Mouse (Mus musculus): ENCODE results near the gene Slc41a3. TPM values are rescaled to one million over a fixed set of nuclear protein-coding genes. Genes with fewer than 3 reads are reported as not detected.

Slc41a3 gene
- total and polyA plus RNA-seq, 2 experiments from 2014 or later = 23.4 to 35.0 TPM

- H3K9me3 ChIP-seq (replicated peaks; ENCODE audit: control insufficient read depth, low read length) = no peaks in the 10 kb centered on the region
- H3K27me3 ChIP-seq (ENCODE audit: control insufficient read depth, insufficient read depth, low read length) = no peaks in the 10 kb centered on the region
- TF ChIP-seq CTCF (IDR thresholded peaks at IDR 0.05; ENCODE audit: low read depth) (no peak), EP300 (IDR thresholded peaks at IDR 0.05; ENCODE audit: low read depth) (no peak)
- DNase-seq (ENCODE audit: low spot score) = no peak
- no peaks in the 10 kb centered on the region for H3K4me1 ChIP-seq (ENCODE audit: control insufficient read depth, insufficient read depth)
- ATAC-seq (ENCODE audit: insufficient read depth, low read depth) = no peak
- H3K36me3 ChIP-seq (replicated peaks; ENCODE audit: control insufficient read depth, insufficient read depth, low read length) = no peaks in the 10 kb centered on the region
- no peak overlapping the region for H3K27ac ChIP-seq (ENCODE audit: low read depth)
- 54% methylated on average over 5 of the region's 5 CpGs for WGBS
- no peak overlapping the region for H3K4me2 ChIP-seq (ENCODE audit: low read depth, low read length)
- H3K4me3 ChIP-seq (ENCODE audit: low read depth, low read length) = no peak overlapping the region
- no peak overlapping the region for H3K9ac ChIP-seq (replicated peaks; ENCODE audit: low read depth, low read length)
Observed at GRCm38 (mm10) chr6:90588113-90588512, 16.4 kb upstream of the Slc41a3 start.

DNA sequence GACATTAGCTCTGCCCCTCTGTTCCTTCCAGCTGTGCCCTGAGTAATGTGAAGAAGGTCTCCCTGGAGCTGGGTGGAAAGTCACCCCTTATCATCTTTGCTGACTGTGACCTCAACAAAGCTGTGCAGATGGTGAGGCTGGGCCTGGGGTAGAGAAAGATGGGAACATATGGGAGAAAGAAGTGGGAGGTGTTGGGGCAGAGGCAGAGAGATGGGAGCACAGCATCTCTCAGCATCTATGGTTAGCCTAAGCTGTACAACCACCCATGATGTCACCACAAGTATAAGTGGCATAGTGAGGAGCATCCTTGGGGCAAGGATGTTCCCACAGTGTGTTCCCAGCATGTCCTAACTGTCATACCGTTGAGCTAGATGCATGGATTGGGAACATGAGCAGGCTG lies 13.8 kb upstream of the Slc41a3 start:
- no peak overlapping the region for H3K27ac ChIP-seq (ENCODE audit: low read depth)
- H3K4me3 ChIP-seq (ENCODE audit: low read depth, low read length) = no peak overlapping the region
- H3K9ac ChIP-seq (replicated peaks; ENCODE audit: low read depth, low read length) = no peak overlapping the region
- no peak for ATAC-seq (ENCODE audit: insufficient read depth, low read depth)
- 74% methylated on average over 1 of the region's 1 CpGs for WGBS
- H3K4me2 ChIP-seq (ENCODE audit: low read depth, low read length) = no peak overlapping the region
- 0 out of 2 replicates have a peak, but pooled peaks cover 5% of the 10 kb centered on the region for H3K9me3 ChIP-seq (replicated peaks; ENCODE audit: control insufficient read depth, low read length)
- no peaks in the 10 kb centered on the region for H3K36me3 ChIP-seq (replicated peaks; ENCODE audit: control insufficient read depth, insufficient read depth, low read length)
- no peak for TF ChIP-seq EP300 (IDR thresholded peaks at IDR 0.05; ENCODE audit: low read depth)
- no peak for TF ChIP-seq CTCF (IDR thresholded peaks at IDR 0.05; ENCODE audit: low read depth)
- no peak for DNase-seq (ENCODE audit: low spot score)
- H3K4me1 ChIP-seq (ENCODE audit: control insufficient read depth, insufficient read depth) = no peaks in the 10 kb centered on the region
- H3K27me3 ChIP-seq (ENCODE audit: control insufficient read depth, insufficient read depth, low read length) = no peaks in the 10 kb centered on the region

DNA sequence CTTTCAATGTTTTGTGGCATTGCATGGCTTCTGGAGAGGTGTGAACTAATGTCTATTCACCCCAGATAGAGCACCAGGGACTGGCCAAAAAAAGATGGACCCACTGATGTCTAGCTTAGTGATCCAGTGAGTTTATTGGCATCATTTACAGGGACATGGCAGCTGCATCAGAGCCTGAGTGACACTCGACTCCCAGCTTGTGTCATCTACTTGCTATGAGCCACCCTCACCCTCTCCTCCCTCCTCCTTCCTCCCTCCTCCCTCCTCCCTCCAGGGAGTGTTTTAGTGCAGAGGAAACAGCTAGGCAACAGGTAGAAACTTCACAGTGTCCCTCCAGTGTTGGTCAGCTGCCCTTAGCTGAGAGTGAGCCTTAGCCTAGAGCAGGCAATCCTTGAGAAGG lies 9.6 kb upstream of the Slc41a3 start:
- Histone ChIP-seq H3K4me2 (ENCODE audit: low read depth, low read length) (no peak overlapping the region), H3K9me3 (replicated peaks; ENCODE audit: control insufficient read depth, low read length) (0 out of 2 replicates have a peak, but pooled peaks cover 7% of the 10 kb centered on the region), H3K9ac (replicated peaks; ENCODE audit: low read depth, low read length) (no peak overlapping the region), H3K36me3 (replicated peaks; ENCODE audit: control insufficient read depth, insufficient read depth, low read length) (no peaks in the 10 kb centered on the region), H3K27me3 (ENCODE audit: control insufficient read depth, insufficient read depth, low read length) (no peaks in the 10 kb centered on the region), H3K4me3 (ENCODE audit: low read depth, low read length) (no peak overlapping the region), H3K27ac (ENCODE audit: low read depth) (no peak overlapping the region), H3K4me1 (ENCODE audit: control insufficient read depth, insufficient read depth) (no peaks in the 10 kb centered on the region)
- WGBS = 82% methylated on average over 1 of the region's 1 CpGs
- no peak for DNase-seq (ENCODE audit: low spot score)
- no peak for TF ChIP-seq EP300 (IDR thresholded peaks at IDR 0.05; ENCODE audit: low read depth)
- TF ChIP-seq CTCF (IDR thresholded peaks at IDR 0.05; ENCODE audit: low read depth) = no peak
- ATAC-seq (ENCODE audit: insufficient read depth, low read depth) = no peak

DNA sequence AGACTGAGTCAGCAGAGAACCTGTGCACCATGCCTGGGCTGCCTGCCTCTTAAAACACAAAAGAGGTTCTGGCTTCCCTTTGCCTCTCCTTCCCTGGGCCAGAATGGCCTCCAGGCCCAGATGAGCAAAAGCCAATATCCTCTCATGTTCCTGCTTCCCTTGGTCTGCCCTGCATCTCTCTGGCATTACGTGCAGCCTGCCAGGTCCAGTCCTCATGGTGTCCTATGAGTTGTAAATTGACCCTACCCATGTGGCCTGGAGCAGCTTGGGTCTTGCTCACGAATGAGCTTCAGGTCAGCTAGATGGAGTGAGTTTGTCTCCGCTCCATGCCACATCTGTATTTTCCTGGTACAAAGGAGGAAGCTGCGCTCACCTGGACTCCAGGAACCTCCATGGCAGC lies 7.5 kb upstream of the Slc41a3 start:
- TF ChIP-seq EP300 (IDR thresholded peaks at IDR 0.05; ENCODE audit: low read depth) = no peak
- no peak for TF ChIP-seq CTCF (IDR thresholded peaks at IDR 0.05; ENCODE audit: low read depth)
- peaks cover 16% of the 10 kb centered on the region for H3K4me1 ChIP-seq (ENCODE audit: control insufficient read depth, insufficient read depth)
- 90% methylated on average over 4 of the region's 4 CpGs for WGBS

GRCm38 (mm10) chr6:90597592-90597991 lies 6.9 kb upstream of the Slc41a3 start:
- Histone ChIP-seq H3K9me3 (replicated peaks; ENCODE audit: control insufficient read depth, low read length) (0 out of 2 replicates have a peak, but pooled peaks cover 7% of the 10 kb centered on the region), H3K4me2 (ENCODE audit: low read depth, low read length) (no peak overlapping the region), H3K4me3 (ENCODE audit: low read depth, low read length) (no peak overlapping the region), H3K9ac (replicated peaks; ENCODE audit: low read depth, low read length) (no peak overlapping the region), H3K27me3 (ENCODE audit: control insufficient read depth, insufficient read depth, low read length) (no peaks in the 10 kb centered on the region), H3K36me3 (replicated peaks; ENCODE audit: control insufficient read depth, insufficient read depth, low read length) (no peaks in the 10 kb centered on the region), H3K27ac (ENCODE audit: low read depth) (no peak overlapping the region), H3K4me1 (ENCODE audit: control insufficient read depth, insufficient read depth) (peaks cover 17% of the 10 kb centered on the region)
- no peak for TF ChIP-seq EP300 (IDR thresholded peaks at IDR 0.05; ENCODE audit: low read depth)
- TF ChIP-seq CTCF (IDR thresholded peaks at IDR 0.05; ENCODE audit: low read depth) = no peak
- ATAC-seq (ENCODE audit: insufficient read depth, low read depth) (peak; percentile 28; the same call in 1 of the 2 replicates), DNase-seq (ENCODE audit: low spot score) (no peak)
- WGBS = 45% methylated on average over 2 of the region's 2 CpGs

More for the DNA sequence above, 7.5 kb upstream of the Slc41a3 start:
- no peaks in the 10 kb centered on the region for H3K27me3 ChIP-seq (ENCODE audit: control insufficient read depth, insufficient read depth, low read length)
- H3K9me3 ChIP-seq (replicated peaks; ENCODE audit: control insufficient read depth, low read length) = 0 out of 2 replicates have a peak, but pooled peaks cover 7% of the 10 kb centered on the region
- no peaks in the 10 kb centered on the region for H3K36me3 ChIP-seq (replicated peaks; ENCODE audit: control insufficient read depth, insufficient read depth, low read length)
- DNase-seq (ENCODE audit: low spot score) (no peak), ATAC-seq (ENCODE audit: insufficient read depth, low read depth) (no peak)
- no peak overlapping the region for H3K9ac ChIP-seq (replicated peaks; ENCODE audit: low read depth, low read length)
- H3K27ac ChIP-seq (ENCODE audit: low read depth) = no peak overlapping the region
- no peak overlapping the region for H3K4me3 ChIP-seq (ENCODE audit: low read depth, low read length)
- no peak overlapping the region for H3K4me2 ChIP-seq (ENCODE audit: low read depth, low read length)

DNA sequence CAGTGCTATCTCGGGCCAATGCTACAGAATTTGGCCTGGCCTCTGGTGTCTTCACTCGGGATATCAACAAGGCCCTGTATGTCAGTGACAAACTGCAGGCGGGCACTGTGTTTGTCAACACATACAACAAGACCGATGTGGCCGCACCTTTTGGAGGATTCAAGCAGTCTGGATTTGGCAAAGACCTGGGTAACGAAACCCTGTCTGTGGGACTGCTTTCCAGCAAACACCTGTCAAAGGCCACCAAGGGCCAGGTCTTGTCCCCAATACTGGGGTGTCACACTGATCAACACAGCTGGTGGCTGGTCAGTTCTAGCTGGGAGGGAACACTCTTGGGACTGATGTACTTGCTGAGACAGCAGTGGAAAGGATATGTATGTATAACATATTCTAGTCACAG lies 6.3 kb upstream of the Slc41a3 start:
- DNase-seq (ENCODE audit: low spot score) = no peak

More for the DNA sequence above, 6.3 kb upstream of the Slc41a3 start:
- H3K27me3 ChIP-seq (ENCODE audit: control insufficient read depth, insufficient read depth, low read length) = no peaks in the 10 kb centered on the region
- 61% methylated on average over 6 of the region's 6 CpGs for WGBS
- H3K4me1 ChIP-seq (ENCODE audit: control insufficient read depth, insufficient read depth) = peaks cover 17% of the 10 kb centered on the region
- H3K36me3 ChIP-seq (replicated peaks; ENCODE audit: control insufficient read depth, insufficient read depth, low read length) = no peaks in the 10 kb centered on the region
- no peak for TF ChIP-seq EP300 (IDR thresholded peaks at IDR 0.05; ENCODE audit: low read depth)
- no peak for TF ChIP-seq CTCF (IDR thresholded peaks at IDR 0.05; ENCODE audit: low read depth)
- no peak overlapping the region for H3K27ac ChIP-seq (ENCODE audit: low read depth)
- H3K9me3 ChIP-seq (replicated peaks; ENCODE audit: control insufficient read depth, low read length) = 0 out of 2 replicates have a peak, but pooled peaks cover 7% of the 10 kb centered on the region
- H3K9ac ChIP-seq (replicated peaks; ENCODE audit: low read depth, low read length) = no peak overlapping the region
- H3K4me3 ChIP-seq (ENCODE audit: low read depth, low read length) = no peak overlapping the region
- ATAC-seq (ENCODE audit: insufficient read depth, low read depth) = no peak
- H3K4me2 ChIP-seq (ENCODE audit: low read depth, low read length) = no peak overlapping the region
